13 mouse cellular contexts compared by ENCODE assay signal in genomic region chr17:5959802-5960201, GRCm38 (mm10). TPM values are rescaled to one million over a fixed set of nuclear protein-coding genes. Genes with fewer than 3 reads are reported as not detected.
DNase-seq lines count a peak whose midpoint lies in the region; ATAC-seq and TF ChIP-seq lines count a peak whose summit lies in the region.
"Had no signal": no experiment of that assay in that cellular context is flagged by ENCODE, and none has a peak within 500 bp of the region (broad histone marks: within the 10 kb centered on the region; RNA-seq: fewer than 3 reads in every experiment).

No protein-coding gene starts in this region.

- H3K36me3 ChIP-seq in heart, embryonic 14.5 days (ENCODE audit: control insufficient read depth, insufficient read depth, low read length), result no peaks in the 10 kb centered on the region
- H3K36me3 ChIP-seq in embryonic facial prominence, embryonic 10.5 days (replicated peaks), result no peaks in the 10 kb centered on the region
- no peaks in the 10 kb centered on the region; the same call in 1 of the 2 replicates for H3K36me3 ChIP-seq in heart, postnatal 0 days (replicated peaks; ENCODE audit: control insufficient read depth, insufficient read depth, low read length)
- no peaks in the 10 kb centered on the region for H3K36me3 ChIP-seq in lung, postnatal 0 days (ENCODE audit: insufficient read depth, low read length)
- H3K36me3 ChIP-seq in neural tube, embryonic 15.5 days, result no peaks in the 10 kb centered on the region
- H3K36me3 ChIP-seq: hindbrain, embryonic 15.5 days; midbrain, embryonic 10.5 days had no signal

- no peak for DNase-seq in heart, postnatal 25 days (ENCODE audit: low spot score)
- DNase-seq in embryonic facial prominence, embryonic 10.5 days (ENCODE audit: low spot score), result no peak
- DNase-seq in heart, postnatal 0 days (ENCODE audit: low spot score), result peak; percentile 47
- DNase-seq in lung, postnatal 0 days (ENCODE audit: low spot score), result peak; percentile 47
- DNase-seq in cerebellum, adult 2 months, result no peak
- no peak for DNase-seq in thymus, postnatal 25 days
- DNase-seq: cerebellum, postnatal 14 days; right cerebral cortex, adult 18-20 months had no signal

- intact Hi-C loops in heart, postnatal 25 days (cut with DNase I), result no loop called here

- H3K9me3 ChIP-seq in heart, embryonic 14.5 days (ENCODE audit: control insufficient read depth, low read length), result no peaks in the 10 kb centered on the region
- 0 out of 2 replicates have a peak, but pooled peaks cover 5% of the 10 kb centered on the region for H3K9me3 ChIP-seq in embryonic facial prominence, embryonic 10.5 days
- H3K9me3 ChIP-seq in heart, postnatal 0 days (replicated peaks; ENCODE audit: control insufficient read depth, low read length), result no peaks in the 10 kb centered on the region
- no peaks in the 10 kb centered on the region for H3K9me3 ChIP-seq in lung, postnatal 0 days (ENCODE audit: low read length)
- no peaks in the 10 kb centered on the region for H3K9me3 ChIP-seq in neural tube, embryonic 15.5 days (replicated peaks)
- H3K9me3 ChIP-seq: hindbrain, embryonic 15.5 days had no signal

- ATAC-seq in heart, embryonic 14.5 days (ENCODE audit: insufficient number of reproducible peaks, insufficient read depth, low FRiP score, low read depth), result peak; percentile 48; the same call in 1 of the 2 replicates
- peak; percentile 42; the same call in 1 of the 2 replicates for ATAC-seq in heart, postnatal 0 days (ENCODE audit: insufficient read depth, low read depth)
- peak; percentile 53 for ATAC-seq in lung, postnatal 0 days
- ATAC-seq in neural tube, embryonic 15.5 days (ENCODE audit: low FRiP score), result no peak

- peak overlapping the region; percentile 25 to 39 for H3K27ac ChIP-seq in heart, embryonic 14.5 days (replicated peaks in 1 of 2; ENCODE audit: control insufficient read depth in 1 of 2, insufficient read depth in 1 of 2, low read depth in 2 of 2, low read length in 2 of 2)
- 0 out of 2 replicates have a peak overlapping the region, but pooled peaks have one; percentile 5 for H3K27ac ChIP-seq in embryonic facial prominence, embryonic 10.5 days (replicated peaks)
- H3K27ac ChIP-seq in heart, postnatal 0 days (ENCODE audit: low read depth), result peak overlapping the region; percentile 43; the same call in 1 of the 2 replicates
- H3K27ac ChIP-seq in lung, postnatal 0 days (ENCODE audit: low read length), result no peak overlapping the region
- H3K27ac ChIP-seq in cerebellum, adult 2 months (ENCODE audit: insufficient read depth, low read length), result no peak overlapping the region
- no peak overlapping the region for H3K27ac ChIP-seq in neural tube, embryonic 15.5 days (replicated peaks)
- H3K27ac ChIP-seq: hindbrain, embryonic 15.5 days; midbrain, embryonic 10.5 days had no signal

- TF ChIP-seq EP300 in heart, postnatal 0 days (IDR thresholded peaks at IDR 0.05; ENCODE audit: low read depth), result no peak
- no peak for TF ChIP-seq EP300 in lung, postnatal 0 days (IDR thresholded peaks at IDR 0.05)

- peaks cover 9 to 29% of the 10 kb centered on the region in 2 experiments for H3K4me1 ChIP-seq in heart, embryonic 14.5 days (ENCODE audit: control insufficient read depth in 2 of 2, insufficient read depth in 2 of 2, low read length in 2 of 2)
- peaks cover 22% of the 10 kb centered on the region for H3K4me1 ChIP-seq in embryonic facial prominence, embryonic 10.5 days
- H3K4me1 ChIP-seq in heart, postnatal 0 days (ENCODE audit: control insufficient read depth, insufficient read depth), result peaks cover 13% of the 10 kb centered on the region
- H3K4me1 ChIP-seq in lung, postnatal 0 days (ENCODE audit: insufficient read depth, low read depth, low read length), result no peaks in the 10 kb centered on the region
- H3K4me1 ChIP-seq in cerebellum, adult 2 months (ENCODE audit: control insufficient read depth, insufficient read depth, low read length), result peaks cover 7% of the 10 kb centered on the region
- H3K4me1 ChIP-seq in neural tube, embryonic 15.5 days, result no peaks in the 10 kb centered on the region
- H3K4me1 ChIP-seq: hindbrain, embryonic 15.5 days had no signal

- TF ChIP-seq POLR2A in cerebellum, adult 2 months (IDR thresholded peaks at IDR 0.05; ENCODE audit: borderline replicate concordance, insufficient read depth, low read length), result no peak

- H3K27me3 ChIP-seq in heart, embryonic 14.5 days (ENCODE audit: control insufficient read depth, insufficient read depth, low read length), result no peaks in the 10 kb centered on the region
- peaks cover 16% of the 10 kb centered on the region for H3K27me3 ChIP-seq in embryonic facial prominence, embryonic 10.5 days (replicated peaks; ENCODE audit: low read depth, poor library complexity, severe bottlenecking)
- H3K27me3 ChIP-seq in heart, postnatal 0 days (ENCODE audit: control insufficient read depth, insufficient read depth, low read length), result no peaks in the 10 kb centered on the region
- no peaks in the 10 kb centered on the region for H3K27me3 ChIP-seq in lung, postnatal 0 days (replicated peaks; ENCODE audit: insufficient read depth, low read length)
- H3K27me3 ChIP-seq in cerebellum, adult 2 months (ENCODE audit: control insufficient read depth, insufficient read depth, low read length), result no peaks in the 10 kb centered on the region
- H3K27me3 ChIP-seq in neural tube, embryonic 15.5 days (replicated peaks), result no peaks in the 10 kb centered on the region
- H3K27me3 ChIP-seq: hindbrain, embryonic 15.5 days had no signal

- no peak overlapping the region for H3K4me2 ChIP-seq in heart, embryonic 14.5 days (ENCODE audit: low read length)
- no peak overlapping the region for H3K4me2 ChIP-seq in heart, postnatal 0 days (ENCODE audit: low read depth, low read length)
- H3K4me2 ChIP-seq in lung, postnatal 0 days (replicated peaks; ENCODE audit: low read depth, low read length), result no peak overlapping the region
- no peak overlapping the region for H3K4me2 ChIP-seq in neural tube, embryonic 15.5 days
- H3K4me2 ChIP-seq: hindbrain, embryonic 15.5 days; liver, embryonic 11.5 days had no signal

- TF ChIP-seq CTCF in heart, postnatal 0 days (IDR thresholded peaks at IDR 0.05; ENCODE audit: low read depth), result no peak
- no peak for TF ChIP-seq CTCF in lung, postnatal 0 days (IDR thresholded peaks at IDR 0.05)
- TF ChIP-seq CTCF in cerebellum, adult 2 months (IDR thresholded peaks at IDR 0.05; ENCODE audit: borderline replicate concordance, insufficient read depth, low read depth, low read length), result no peak

- H3K4me3 ChIP-seq in heart, embryonic 14.5 days (ENCODE audit: control insufficient read depth in 1 of 2, insufficient read depth in 1 of 2, low read depth in 1 of 2, low read length in 2 of 2), result no peak overlapping the region
- H3K4me3 ChIP-seq in embryonic facial prominence, embryonic 10.5 days, result no peak overlapping the region
- H3K4me3 ChIP-seq in heart, postnatal 0 days (ENCODE audit: low read depth, low read length), result no peak overlapping the region
- no peak overlapping the region for H3K4me3 ChIP-seq in lung, postnatal 0 days (ENCODE audit: low read depth, low read length)
- H3K4me3 ChIP-seq in cerebellum, adult 2 months (replicated peaks; ENCODE audit: insufficient read depth, low read depth, low read length), result no peak overlapping the region
- H3K4me3 ChIP-seq in neural tube, embryonic 15.5 days (replicated peaks), result no peak overlapping the region
- H3K4me3 ChIP-seq: hindbrain, embryonic 15.5 days; midbrain, embryonic 10.5 days had no signal

- 20% methylated on average over 9 of the region's 9 CpGs for WGBS in heart, embryonic 14.5 days
- WGBS in embryonic facial prominence, embryonic 10.5 days, result 56% methylated on average over 9 of the region's 9 CpGs
- WGBS in heart, postnatal 0 days, result 33% methylated on average over 9 of the region's 9 CpGs
- 32% methylated on average over 9 of the region's 9 CpGs for WGBS in lung, postnatal 0 days
- WGBS in cerebellum, adult 2 months, result 71% methylated on average over 9 of the region's 9 CpGs
- WGBS in neural tube, embryonic 15.5 days, result 68% methylated on average over 9 of the region's 9 CpGs

- no peak overlapping the region for H3K9ac ChIP-seq in heart, embryonic 14.5 days (ENCODE audit: low read length)
- no peak overlapping the region for H3K9ac ChIP-seq in heart, postnatal 0 days (replicated peaks; ENCODE audit: low read depth, low read length)
- H3K9ac ChIP-seq in lung, postnatal 0 days (replicated peaks; ENCODE audit: low read depth), result no peak overlapping the region
- no peak overlapping the region for H3K9ac ChIP-seq in neural tube, embryonic 15.5 days (replicated peaks)
- H3K9ac ChIP-seq: hindbrain, embryonic 15.5 days had no signal

RNA-seq across cellular contexts. Expression of gene Synj2, which starts 18.7 kb away (rescaled TPM):
- 4.3 and 4.7 TPM in 2 replicates for polyA plus RNA-seq in heart, embryonic 14.5 days (2014; fragmentation: Nextera tagmentation; extraction: Ambion mirVana)
- 10 to 100 TPM; 41.6 to 48.5 TPM for total RNA-seq in heart, postnatal 25 days (2021)
- polyA plus RNA-seq in embryonic facial prominence, embryonic 10.5 days (2016; fragmentation: Nextera tagmentation; extraction: Ambion mirVana), result 1.4 and 1.8 TPM in 2 replicates
- 14.7 and 15.9 TPM in 2 replicates for total RNA-seq in heart, postnatal 0 days (2014; rRNA removed; ENCODE audit: low replicate concordance)
- polyA plus RNA-seq in heart, postnatal 0 days (2015; fragmentation: Nextera tagmentation; extraction: Ambion mirVana), result 4.1 and 4.8 TPM in 2 replicates
- polyA plus RNA-seq in lung, postnatal 0 days (2015; fragmentation: Nextera tagmentation; extraction: Ambion mirVana), result 1.8 and 2.1 TPM in 2 replicates
- polyA plus RNA-seq in cerebellum, adult 2 months (2012; rRNA removed), result 20.9 and 25.1 TPM in 2 replicates
- 1.5 and 2.7 TPM in 2 replicates for polyA plus RNA-seq in neural tube, embryonic 15.5 days (2015; fragmentation: Nextera tagmentation; extraction: Ambion mirVana)

Comparison
In these comparisons a context has a peak if more than half of its experiments do, and no peak if none do; other contexts are left out.
1. DNase-seq: peak in heart, postnatal 0 days (single experiment) and lung, postnatal 0 days (single experiment); none in heart, postnatal 25 days (single experiment), embryonic facial prominence, embryonic 10.5 days (single experiment), cerebellum, adult 2 months (0 of 2) and thymus, postnatal 25 days (single experiment).
2. H3K27ac ChIP-seq: peak in heart, embryonic 14.5 days (2 of 2), embryonic facial prominence, embryonic 10.5 days (single experiment) and heart, postnatal 0 days (single experiment); none in lung, postnatal 0 days (single experiment), cerebellum, adult 2 months (single experiment) and neural tube, embryonic 15.5 days (single experiment).